Mouse (Mus musculus): ENCODE measurements at regions not wholly inside any gene's neighbourhood (a gene's known extent, or its start where the extent isn't known, plus 50 kb on each side); places are given as distances from the start of the nearest gene placed in this dataset.

- intact Hi-C loops (cut with DNase I): no loop called here
- DNase-seq: no peak
Measured at GRCm38 (mm10) chr14:72226946-72227345, 264.7 kb downstream of the Gm9195 start.

GRCm38 (mm10) chr14:72222836-72223235 lies 268.8 kb downstream of the Gm9195 start:
- DNase-seq: no peak
- intact Hi-C loops (cut with DNase I): no loop called here

- DNase-seq: no peak
- intact Hi-C loops (cut with DNase I): no loop called here
Measured at GRCm38 (mm10) chr14:72219523-72219922, 272.1 kb downstream of the Gm9195 start.

- intact Hi-C loops (cut with DNase I): no loop called here
Measured at GRCm38 (mm10) chr14:72200307-72200706, 291.3 kb downstream of the Gm9195 start.

GRCm38 (mm10) chr14:72199900-72200299 lies 291.7 kb downstream of the Gm9195 start:
- intact Hi-C loops (cut with DNase I): no loop called here
- DNase-seq: no peak

More at GRCm38 (mm10) chr14:72200307-72200706, 291.3 kb downstream of the Gm9195 start:
- DNase-seq: no peak

GRCm38 (mm10) chr14:72197972-72198371 lies 293.7 kb downstream of the Gm9195 start:
- no peak for DNase-seq
- intact Hi-C loops (cut with DNase I): no loop called here

GRCm38 (mm10) chr14:72187329-72187984 lies 304.2 kb downstream of the Gm9195 start:
- intact Hi-C loops (cut with DNase I): no loop called here
- no peak for DNase-seq

GRCm38 (mm10) chr14:72175751-72176150 lies 315.9 kb downstream of the Gm9195 start:
- intact Hi-C loops (cut with DNase I): no loop called here
- no peak for DNase-seq

- intact Hi-C loops (cut with DNase I): no loop called here
- DNase-seq: no peak
Measured at GRCm38 (mm10) chr14:72172549-72173405, 318.9 kb downstream of the Gm9195 start.

GRCm38 (mm10) chr14:72171777-72172176 lies 319.9 kb downstream of the Gm9195 start:
- intact Hi-C loops (cut with DNase I): no loop called here
- DNase-seq: no peak

GRCm38 (mm10) chr14:72158537-72159323 lies 332.9 kb downstream of the Gm9195 start:
- DNase-seq: no peak
- intact Hi-C loops (cut with DNase I): no loop called here

GRCm38 (mm10) chr14:72155197-72155907 lies 336.3 kb downstream of the Gm9195 start:
- DNase-seq: no peak
- intact Hi-C loops (cut with DNase I): no loop called here

- intact Hi-C loops (cut with DNase I): no loop called here
- no peak for DNase-seq
Measured at GRCm38 (mm10) chr14:72151676-72152075, 340.0 kb downstream of the Gm9195 start.

- intact Hi-C loops (cut with DNase I): no loop called here
- DNase-seq: no peak
Measured at GRCm38 (mm10) chr14:72149463-72149862, 342.2 kb downstream of the Gm9195 start.

GRCm38 (mm10) chr14:72148886-72149285 lies 342.8 kb downstream of the Gm9195 start:
- intact Hi-C loops (cut with DNase I): no loop called here
- no peak for DNase-seq

- intact Hi-C loops (cut with DNase I): no loop called here
- DNase-seq: no peak
Measured at GRCm38 (mm10) chr14:72146381-72146780, 345.3 kb downstream of the Gm9195 start.

GRCm38 (mm10) chr14:72142883-72143487 lies 348.7 kb downstream of the Gm9195 start:
- no peak for DNase-seq
- intact Hi-C loops (cut with DNase I): no loop called here

GRCm38 (mm10) chr14:72141136-72141535 lies 350.5 kb downstream of the Gm9195 start:
- intact Hi-C loops (cut with DNase I): no loop called here
- no peak for DNase-seq

- intact Hi-C loops (cut with DNase I): no loop called here
- no peak for DNase-seq
Measured at GRCm38 (mm10) chr14:72130149-72130548, 361.5 kb downstream of the Gm9195 start.

GRCm38 (mm10) chr14:72121786-72122185 lies 369.9 kb downstream of the Gm9195 start:
- intact Hi-C loops (cut with DNase I): no loop called here

More at GRCm38 (mm10) chr14:72121786-72122185, 369.9 kb downstream of the Gm9195 start:
- no peak for DNase-seq

All from gastrocnemius, postnatal 36 days (tissue).